In the genomic region with DNA sequence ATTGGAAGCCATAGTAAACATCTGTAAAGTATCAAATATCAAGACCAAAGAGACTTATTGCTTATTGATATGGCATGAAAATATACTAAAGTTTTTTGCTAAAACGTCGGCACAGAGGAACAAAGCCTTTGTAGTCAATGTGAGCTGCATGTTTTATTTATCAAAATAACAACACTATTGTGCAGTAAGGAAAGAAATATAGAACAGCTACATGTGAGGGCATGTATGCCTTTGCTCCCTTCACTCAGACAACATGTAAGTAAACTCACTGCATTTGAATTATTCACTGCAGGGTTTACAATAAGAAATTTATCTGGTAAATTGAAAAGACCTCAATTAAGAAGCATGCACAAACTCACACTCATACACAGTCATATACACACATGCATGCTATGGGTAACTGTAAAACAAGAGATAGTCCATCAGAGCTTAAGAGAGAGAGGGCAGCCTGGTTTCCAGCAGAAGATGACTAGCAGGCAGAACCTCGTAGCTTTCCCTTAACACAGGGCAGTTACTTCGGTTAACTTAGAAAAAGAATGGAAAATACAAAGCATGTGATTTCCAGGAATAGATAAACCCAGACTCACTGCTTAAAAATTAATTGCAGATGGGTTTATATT, we compare ENCODE assay signal across 11 mouse cellular contexts.
A peak's percentile ranks its signal among the peaks of the same experiment; 100 is the strongest.
DNase-seq lines count a peak whose midpoint lies in the region; ATAC-seq and TF ChIP-seq lines count a peak whose summit lies in the region.
"Had no signal": no experiment of that assay in that cellular context is flagged by ENCODE, and none has a peak within 500 bp of the region (broad histone marks: within the 10 kb centered on the region; RNA-seq: fewer than 3 reads in every experiment).

No protein-coding gene starts in this region.

- no peak for ATAC-seq in forebrain, postnatal 0 days
- ATAC-seq in midbrain, embryonic 12.5 days (ENCODE audit: low FRiP score, low read depth) = no peak
- no peak for ATAC-seq in liver, embryonic 11.5 days (replicated peaks; ENCODE audit: low FRiP score)

- peak overlapping the region; percentile 47 for H3K4me3 ChIP-seq in cortical plate, adult 2 months (ENCODE audit: insufficient read depth, low read length)
- peak overlapping the region; percentile 48 for H3K4me3 ChIP-seq in forebrain, postnatal 0 days (ENCODE audit: low read depth, low read length)
- H3K4me3 ChIP-seq in midbrain, embryonic 12.5 days = peak overlapping the region; percentile 50
- no peak overlapping the region for H3K4me3 ChIP-seq in liver, embryonic 11.5 days (ENCODE audit: low read depth, low read length)
- H3K4me3 ChIP-seq: heart, adult 2 months had no signal

- H3K4me1 ChIP-seq in cortical plate, adult 2 months (ENCODE audit: control insufficient read depth, insufficient read depth, low read length) = peaks cover 2% of the 10 kb centered on the region; the same call in 1 of the 2 replicates
- H3K4me1 ChIP-seq in forebrain, postnatal 0 days (ENCODE audit: insufficient read depth) = no peaks in the 10 kb centered on the region; the same call in 1 of the 2 replicates
- H3K4me1 ChIP-seq in midbrain, embryonic 12.5 days = peaks cover 25% of the 10 kb centered on the region
- no peaks in the 10 kb centered on the region for H3K4me1 ChIP-seq in liver, embryonic 11.5 days (replicated peaks; ENCODE audit: control insufficient read depth, insufficient read depth, low read length)

- peak overlapping the region; percentile 76 for H3K4me2 ChIP-seq in forebrain, postnatal 0 days (ENCODE audit: low read depth)
- peak overlapping the region; percentile 59 for H3K4me2 ChIP-seq in midbrain, embryonic 12.5 days (replicated peaks)
- H3K4me2 ChIP-seq in liver, embryonic 11.5 days = no peak overlapping the region

- H3K27ac ChIP-seq in cortical plate, adult 2 months (ENCODE audit: insufficient read depth, low read length) = peak overlapping the region; percentile 81; the same call in 1 of the 2 replicates
- peak overlapping the region; percentile 86 for H3K27ac ChIP-seq in forebrain, postnatal 0 days (ENCODE audit: low read depth, low read length)
- peak overlapping the region; percentile 96 for H3K27ac ChIP-seq in midbrain, embryonic 12.5 days (replicated peaks)
- H3K27ac ChIP-seq in liver, embryonic 11.5 days (ENCODE audit: low read depth, low read length) = no peak overlapping the region
- H3K27ac ChIP-seq: heart, adult 2 months had no signal

- DNase-seq in brain, embryonic 14.5 days (ENCODE audit: low read depth) = peak; percentile 71
- DNase-seq in forebrain, postnatal 0 days = peak; percentile 68
- DNase-seq in embryo, embryonic 9.5 days (ENCODE audit: extremely low spot score) = no peak
- DNase-seq in liver, embryonic 11.5 days (ENCODE audit: low spot score) = no peak
- DNase-seq in adrenal gland, postnatal 14 days = no peak
- DNase-seq: cerebellum, postnatal 36 days; heart, adult 2 months; liver; lung, postnatal 14 days had no signal

- no peaks in the 10 kb centered on the region for H3K27me3 ChIP-seq in forebrain, postnatal 0 days (ENCODE audit: insufficient read depth, low read length)
- no peaks in the 10 kb centered on the region for H3K27me3 ChIP-seq in midbrain, embryonic 12.5 days
- no peaks in the 10 kb centered on the region for H3K27me3 ChIP-seq in liver, embryonic 11.5 days (replicated peaks; ENCODE audit: control insufficient read depth, insufficient read depth, low read length)

- H3K36me3 ChIP-seq in forebrain, postnatal 0 days (ENCODE audit: insufficient read depth) = no peaks in the 10 kb centered on the region
- H3K36me3 ChIP-seq in midbrain, embryonic 12.5 days = no peaks in the 10 kb centered on the region
- no peaks in the 10 kb centered on the region for H3K36me3 ChIP-seq in liver, embryonic 11.5 days (ENCODE audit: control insufficient read depth, insufficient read depth, low read length)

- H3K9ac ChIP-seq in forebrain, postnatal 0 days = peak overlapping the region; percentile 88
- H3K9ac ChIP-seq in midbrain, embryonic 12.5 days (replicated peaks) = peak overlapping the region; percentile 86
- no peak overlapping the region for H3K9ac ChIP-seq in liver, embryonic 11.5 days (ENCODE audit: low read depth, low read length)

- no peaks in the 10 kb centered on the region for H3K9me3 ChIP-seq in forebrain, postnatal 0 days (ENCODE audit: low read length)
- no peaks in the 10 kb centered on the region for H3K9me3 ChIP-seq in midbrain, embryonic 12.5 days
- H3K9me3 ChIP-seq in liver, embryonic 11.5 days (ENCODE audit: control insufficient read depth, low read length) = no peaks in the 10 kb centered on the region

- TF ChIP-seq CTCF in brain, embryonic 14.5 days (IDR thresholded peaks at IDR 0.05; ENCODE audit: borderline replicate concordance, extremely low read depth, insufficient read depth, insufficient read length) = no peak
- no peak for TF ChIP-seq CTCF in cortical plate, adult 2 months (IDR thresholded peaks at IDR 0.05; ENCODE audit: extremely low read depth, insufficient read depth, low read length)
- TF ChIP-seq CTCF in forebrain, postnatal 0 days (IDR thresholded peaks at IDR 0.05; ENCODE audit: low read depth) = no peak

- no peak for TF ChIP-seq POLR2A in brain, embryonic 14.5 days (IDR thresholded peaks at IDR 0.05; ENCODE audit: borderline replicate concordance, extremely low read depth, insufficient read depth, insufficient read length, poor library complexity, severe bottlenecking)
- no peak for TF ChIP-seq POLR2A in cortical plate, adult 2 months (IDR thresholded peaks at IDR 0.05; ENCODE audit: extremely low read depth, insufficient read depth, low read length)

- 12% methylated on average over 4 of the region's 4 CpGs for WGBS in forebrain, postnatal 0 days
- 10% methylated on average over 4 of the region's 4 CpGs for WGBS in midbrain, embryonic 12.5 days
- 72% methylated on average over 4 of the region's 4 CpGs for WGBS in liver, embryonic 11.5 days

Comparison
In these comparisons a context has a peak if more than half of its experiments do, and no peak if none do; other contexts are left out.
1. DNase-seq: peak in brain, embryonic 14.5 days (single experiment) and forebrain, postnatal 0 days (single experiment); none in embryo, embryonic 9.5 days (single experiment), liver, embryonic 11.5 days (single experiment) and adrenal gland, postnatal 14 days (single experiment).